Mouse (Mus musculus) activated CD4-positive, CD25-positive, alpha-beta regulatory T cell (primary cell): Measurements from ENCODE around the gene Sec61a1. TPM values are rescaled to one million over a fixed set of nuclear protein-coding genes. Genes with fewer than 3 reads are reported as not detected.

Source experiments
- polyA plus RNA-seq, 2 experiments: library from polyadenylated mRNA; unstranded; fragments of 100-300 nt; shearing (Covaris generic); gene quantifications; one replicate each; pipeline ENCODE4 v1.2.1; 2017

The Sec61a1 gene
- polyA plus RNA-seq, result 100 to 1,000 TPM; 196 to 257 TPM

GRCm38 (mm10) chr6:88518404-88519263 lies at the start of gene Sec61a1:
Gene Sec61a1, minus strand, starts transcription at chr6:88518905.

GRCm38 (mm10) chr6:88465181-88465920 lies 53.4 kb downstream of the Sec61a1 start, which contains the start of gene Ruvbl1:
Gene Ruvbl1, plus strand, starts transcription at chr6:88465409.

Other genes starting within 250 kb of the Sec61a1 start
- gene Eefsec, start 72.4 kb downstream of the Sec61a1 start, polyA plus RNA-seq, result 10 to 100 TPM; 42.8 to 55.8 TPM
- 10 to 100 TPM; 53.5 to 79.3 TPM for gene Ruvbl1, start 53.5 kb downstream of the Sec61a1 start, polyA plus RNA-seq
- gene Kbtbd12, start 119.0 kb upstream of the Sec61a1 start, polyA plus RNA-seq, result not detected
- gene Mgll, start 205.5 kb upstream of the Sec61a1 start, polyA plus RNA-seq, result 1 to 10 TPM in 1 of 2 experiments, under 1 TPM in 1; 0.82 to 3.8 TPM